Mouse (Mus musculus) neutrophil, adult 5-6 weeks (primary cell): ENCODE data around the gene Jmjd7. TPM values are rescaled to one million over a fixed set of nuclear protein-coding genes. Genes with fewer than 3 reads are reported as not detected.

Experiments
- total RNA-seq: library from RNA; stranded (forward); fragments of 200-1000 nt; gene quantifications from 2 replicates; pipeline ENCODE4 v1.2.3, GENCODE M21; 2017

Jmjd7 gene
- total RNA-seq, 1 experiment from 2014 or later = 1.5 TPM

Other genes starting within 250 kb of the Jmjd7 start
- gene Rpap1, start 239.9 kb upstream of the Jmjd7 start, total RNA-seq = 10.5 and 11.9 TPM in 2 replicates
- gene Tyro3, start 229.8 kb upstream of the Jmjd7 start, total RNA-seq = 0.12 TPM in 1 of 2 replicates, not detected in the other
- gene Mga, start 130.3 kb upstream of the Jmjd7 start, total RNA-seq = 106 and 110 TPM in 2 replicates
- 4.1 and 4.8 TPM in 2 replicates for gene Mapkbp1, start 54.8 kb upstream of the Jmjd7 start, total RNA-seq
- 3.1 and 5.9 TPM in 2 replicates for gene Gm28042, start within 50 bp of the Jmjd7 start, total RNA-seq
- gene Pla2g4b, start 5.9 kb downstream of the Jmjd7 start, total RNA-seq = 4.8 and 8.0 TPM in 2 replicates
- 42.6 and 46.1 TPM in 2 replicates for gene Ehd4, start 127.1 kb downstream of the Jmjd7 start, total RNA-seq
- not detected in 2 replicates for gene Pla2g4e, start 217.9 kb downstream of the Jmjd7 start, total RNA-seq